Mouse (Mus musculus) liver, embryonic 16.5 days (tissue): ENCODE results near the gene Tle2. TPM values are rescaled to one million over a fixed set of nuclear protein-coding genes. Genes with fewer than 3 reads are reported as not detected.

Experiments
- ATAC-seq: fragments of 200-750 bp; cut with Nextera tagmentation; 2 replicates; pipeline ENCODE4 v1.8.0; 2017; ENCODE audit warnings: low read depth, mild to moderate bottlenecking, moderate number of reproducible peaks, moderate library complexity
- H3K27ac ChIP-seq: fragments of 300-500 bp; sonication (generic); 2 replicates; pipeline ENCODE4 v1.5.1; 2014; ENCODE audit warnings: mild to moderate bottlenecking, low read length
- H3K27me3 ChIP-seq: fragments of 300-500 bp; sonication (generic); 2 replicates; pipeline ENCODE4 v1.6.1; 2014; ENCODE audit warnings: low read depth, low read length, mixed read lengths; ENCODE audit not compliant: control insufficient read depth, insufficient read depth
- H3K36me3 ChIP-seq: fragments of 300-500 bp; sonication (generic); 2 replicates; pipeline ENCODE4 v1.6.1; 2014; ENCODE audit warnings: mild to moderate bottlenecking; ENCODE audit not compliant: control insufficient read depth, insufficient read depth
- H3K4me1 ChIP-seq: fragments of 300-500 bp; sonication (generic); 2 replicates; pipeline ENCODE4 v1.6.1; 2014; ENCODE audit warnings: low read depth, low read length, mixed read lengths; ENCODE audit not compliant: control insufficient read depth
- H3K4me2 ChIP-seq: fragments of 300-500 bp; sonication (generic); 2 replicates; pipeline ENCODE4 v1.6.1; 2014; ENCODE audit warnings: low read depth, low read length, mixed read lengths
- H3K4me3 ChIP-seq: fragments of 300-500 bp; sonication (generic); 2 replicates; pipeline ENCODE4 v1.5.1; 2014; ENCODE audit warnings: low read depth, mild to moderate bottlenecking, low read length
- H3K9ac ChIP-seq: fragments of 300-500 bp; sonication (generic); 2 replicates; pipeline ENCODE4 v1.6.1; 2014; ENCODE audit warnings: low read depth, low read length
- H3K9me3 ChIP-seq: fragments of 300-500 bp; sonication (generic); replicated peaks from 2 replicates; pipeline ENCODE4 v1.6.1; 2016; ENCODE audit warnings: low read length; ENCODE audit not compliant: control insufficient read depth
- WGBS: fragments of 180-500 bp; shearing (Covaris S2); extraction: QIAGEN DNeasy Blood & Tissue Kit; methylation state at CpG from one replicate; pipeline ENCODE4 v1.1.7; 2014; ENCODE audit not compliant: insufficient replicate concordance; 5-methylcytosine and 5-hydroxymethylcytosine counted together
- polyA plus RNA-seq: library from polyadenylated mRNA; unstranded; fragments of >200 nt; fragmentation: Nextera tagmentation; extraction: Ambion mirVana; gene quantifications from 2 replicates; pipeline ENCODE4 v1.2.1, GENCODE M21; 2015

Tle2 gene
- polyA plus RNA-seq, 1 experiment from 2014 or later, result 2.7 TPM

DNA sequence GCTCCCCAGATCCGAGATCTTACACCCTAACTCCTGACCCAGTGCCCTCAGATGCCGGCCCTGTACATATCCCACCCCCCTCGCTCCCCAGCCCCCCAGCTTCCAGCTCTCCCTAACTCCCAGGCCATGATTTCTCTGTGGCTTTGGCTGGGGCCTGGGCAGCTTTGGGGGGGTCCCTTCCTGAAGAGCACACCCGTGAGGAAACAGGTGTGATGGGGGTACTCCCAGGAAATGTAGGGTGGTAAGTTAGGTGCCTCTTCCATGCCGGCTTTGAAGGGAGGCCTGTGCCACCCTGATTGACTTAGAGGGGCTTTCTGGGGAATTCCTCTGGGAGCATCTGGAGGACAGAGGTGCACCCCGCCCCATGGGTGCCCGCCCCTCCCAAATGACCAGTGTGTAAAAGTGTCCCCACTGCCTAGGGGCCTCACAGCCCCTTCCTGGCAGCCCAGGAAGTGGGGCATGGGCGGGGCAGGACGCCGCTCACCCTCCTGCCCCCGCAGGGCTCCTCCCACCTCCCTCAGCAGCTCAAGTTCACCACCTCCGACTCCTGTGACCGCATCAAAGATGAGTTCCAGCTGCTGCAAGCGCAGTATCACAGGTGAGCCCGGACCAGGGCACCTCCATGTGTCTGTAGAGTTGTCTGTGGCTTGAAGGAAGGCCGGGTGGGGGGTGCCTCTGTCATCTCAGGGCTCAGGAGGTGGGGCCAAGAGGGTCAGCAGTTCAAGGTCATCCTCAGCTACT, 13.5 kb upstream of the Tle2 start:
- 3% methylated on average over 16 of the region's 16 CpGs for whole genome bisulfite sequencing
- H3K4me1 ChIP-seq, result peaks cover 47% of the 10 kb centered on the region
- peak; percentile 20 for ATAC-seq

DNA sequence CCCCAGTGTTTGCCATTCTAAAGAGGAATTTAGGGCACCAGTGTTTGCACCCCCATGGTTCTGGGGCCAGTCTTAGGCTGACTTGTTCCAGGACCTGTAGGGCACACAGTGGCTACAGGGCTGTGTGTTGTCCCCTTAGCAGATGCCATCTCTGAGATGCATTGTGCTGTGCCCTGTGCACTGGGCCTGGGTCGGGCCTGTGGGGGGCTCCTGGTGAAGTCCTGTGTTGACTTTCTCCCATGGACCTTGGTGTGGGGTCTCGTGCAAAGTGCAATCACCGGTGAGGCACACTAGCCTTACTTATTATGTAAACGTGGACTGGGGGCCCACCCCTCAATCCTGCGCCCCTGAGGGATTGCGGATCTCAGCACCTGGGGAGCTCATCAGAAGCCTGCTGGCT, 11.9 kb upstream of the Tle2 start:
- no peaks in the 10 kb centered on the region for H3K27me3 ChIP-seq
- no peak overlapping the region for H3K9ac ChIP-seq
- WGBS, result 61% methylated on average over 6 of the region's 6 CpGs
- peaks cover 10% of the 10 kb centered on the region for H3K36me3 ChIP-seq
- ATAC-seq, result no peak
- no peak overlapping the region for H3K4me2 ChIP-seq
- peaks cover 47% of the 10 kb centered on the region for H3K4me1 ChIP-seq
- no peak overlapping the region for H3K27ac ChIP-seq
- H3K4me3 ChIP-seq, result no peak overlapping the region
- no peaks in the 10 kb centered on the region for H3K9me3 ChIP-seq

More for the DNA sequence above, 13.5 kb upstream of the Tle2 start:
- Histone ChIP-seq H3K9ac (peak overlapping the region; percentile 88), H3K36me3 (peaks cover 10% of the 10 kb centered on the region), H3K9me3 (no peaks in the 10 kb centered on the region), H3K4me2 (peak overlapping the region; percentile 80), H3K27ac (peak overlapping the region; percentile 87), H3K4me3 (peak overlapping the region; percentile 79), H3K27me3 (no peaks in the 10 kb centered on the region)

DNA sequence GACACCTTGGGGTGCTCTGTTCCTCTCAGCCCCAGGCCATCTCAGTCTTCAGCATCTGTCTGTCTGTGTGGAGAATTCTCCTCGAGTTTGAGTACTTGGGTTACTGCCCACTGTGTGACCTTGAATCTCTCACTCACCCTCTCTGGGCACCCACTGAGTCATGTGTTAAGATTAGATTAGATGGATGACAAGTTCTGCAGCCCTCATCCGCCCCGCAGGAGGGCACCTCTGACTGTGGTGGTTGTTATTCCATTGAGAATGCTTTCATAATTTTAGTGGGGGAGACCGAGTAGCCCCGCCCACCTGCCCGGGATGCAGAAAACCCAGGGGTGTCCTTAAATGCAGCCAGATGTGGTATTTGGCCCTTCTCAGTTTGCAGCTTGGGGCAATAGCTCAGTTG, 10.9 kb upstream of the Tle2 start:
- H3K4me3 ChIP-seq, result no peak overlapping the region
- no peaks in the 10 kb centered on the region for H3K27me3 ChIP-seq
- H3K9me3 ChIP-seq, result no peaks in the 10 kb centered on the region
- H3K4me1 ChIP-seq, result peaks cover 50% of the 10 kb centered on the region
- H3K4me2 ChIP-seq, result no peak overlapping the region
- WGBS, result 30% methylated on average over 6 of the region's 6 CpGs
- H3K36me3 ChIP-seq, result peaks cover 10% of the 10 kb centered on the region
- no peak overlapping the region for H3K27ac ChIP-seq
- no peak for ATAC-seq
- peak overlapping the region; percentile 46; the same call in 1 of the 2 replicates for H3K9ac ChIP-seq

DNA sequence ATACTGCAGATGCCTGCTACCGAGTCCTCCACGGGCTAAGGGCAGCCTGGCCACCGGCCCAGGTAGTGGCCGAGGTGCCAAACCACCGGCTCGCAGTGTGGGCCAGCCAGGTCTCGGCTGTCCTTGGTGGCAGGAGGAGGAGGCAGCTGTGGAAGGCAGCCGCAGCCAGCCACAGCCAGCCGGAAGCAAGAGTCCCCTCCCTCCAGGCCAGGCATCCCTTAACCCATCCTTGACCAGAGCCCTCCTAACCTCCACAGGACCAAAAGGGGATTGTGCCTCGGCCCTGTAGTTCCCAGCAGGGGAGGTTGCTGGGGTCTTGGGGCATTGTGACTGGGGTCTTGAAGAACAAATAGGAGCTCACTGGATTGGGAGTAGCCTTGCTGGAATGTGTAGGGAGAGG, 10.1 kb upstream of the Tle2 start:
- Histone ChIP-seq H3K9me3 (no peaks in the 10 kb centered on the region), H3K27ac (no peak overlapping the region), H3K9ac (no peak overlapping the region), H3K4me3 (no peak overlapping the region), H3K27me3 (no peaks in the 10 kb centered on the region), H3K4me2 (peak overlapping the region; percentile 31; the same call in 1 of the 2 replicates), H3K4me1 (peaks cover 51% of the 10 kb centered on the region), H3K36me3 (peaks cover 10% of the 10 kb centered on the region)
- 32% methylated on average over 10 of the region's 10 CpGs for WGBS
- no peak for ATAC-seq

DNA sequence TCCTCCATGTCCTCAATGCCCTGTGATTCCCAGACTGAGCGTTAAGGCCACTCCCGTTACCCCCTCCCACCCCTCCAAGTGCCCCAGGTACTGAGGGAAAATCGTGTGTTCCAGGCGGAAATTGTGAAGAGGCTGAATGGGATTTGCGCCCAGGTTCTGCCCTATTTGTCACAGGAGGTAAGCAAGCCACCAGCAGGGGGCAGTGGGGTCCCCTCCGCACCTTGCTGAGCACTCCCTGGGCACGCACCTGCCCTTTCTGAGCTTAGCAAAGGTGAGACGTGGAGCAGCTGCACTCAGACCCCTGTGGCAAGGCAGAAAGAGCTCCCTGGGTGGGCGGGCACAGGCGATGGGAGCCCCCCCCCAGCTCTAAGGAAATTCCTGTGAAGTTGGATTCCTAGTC, 9.6 kb upstream of the Tle2 start:
- Histone ChIP-seq H3K4me3 (no peak overlapping the region), H3K4me2 (no peak overlapping the region), H3K4me1 (peaks cover 55% of the 10 kb centered on the region), H3K9ac (no peak overlapping the region), H3K36me3 (peaks cover 10% of the 10 kb centered on the region), H3K27me3 (no peaks in the 10 kb centered on the region), H3K9me3 (no peaks in the 10 kb centered on the region), H3K27ac (no peak overlapping the region)
- WGBS, result 53% methylated on average over 10 of the region's 10 CpGs
- no peak for ATAC-seq

DNA sequence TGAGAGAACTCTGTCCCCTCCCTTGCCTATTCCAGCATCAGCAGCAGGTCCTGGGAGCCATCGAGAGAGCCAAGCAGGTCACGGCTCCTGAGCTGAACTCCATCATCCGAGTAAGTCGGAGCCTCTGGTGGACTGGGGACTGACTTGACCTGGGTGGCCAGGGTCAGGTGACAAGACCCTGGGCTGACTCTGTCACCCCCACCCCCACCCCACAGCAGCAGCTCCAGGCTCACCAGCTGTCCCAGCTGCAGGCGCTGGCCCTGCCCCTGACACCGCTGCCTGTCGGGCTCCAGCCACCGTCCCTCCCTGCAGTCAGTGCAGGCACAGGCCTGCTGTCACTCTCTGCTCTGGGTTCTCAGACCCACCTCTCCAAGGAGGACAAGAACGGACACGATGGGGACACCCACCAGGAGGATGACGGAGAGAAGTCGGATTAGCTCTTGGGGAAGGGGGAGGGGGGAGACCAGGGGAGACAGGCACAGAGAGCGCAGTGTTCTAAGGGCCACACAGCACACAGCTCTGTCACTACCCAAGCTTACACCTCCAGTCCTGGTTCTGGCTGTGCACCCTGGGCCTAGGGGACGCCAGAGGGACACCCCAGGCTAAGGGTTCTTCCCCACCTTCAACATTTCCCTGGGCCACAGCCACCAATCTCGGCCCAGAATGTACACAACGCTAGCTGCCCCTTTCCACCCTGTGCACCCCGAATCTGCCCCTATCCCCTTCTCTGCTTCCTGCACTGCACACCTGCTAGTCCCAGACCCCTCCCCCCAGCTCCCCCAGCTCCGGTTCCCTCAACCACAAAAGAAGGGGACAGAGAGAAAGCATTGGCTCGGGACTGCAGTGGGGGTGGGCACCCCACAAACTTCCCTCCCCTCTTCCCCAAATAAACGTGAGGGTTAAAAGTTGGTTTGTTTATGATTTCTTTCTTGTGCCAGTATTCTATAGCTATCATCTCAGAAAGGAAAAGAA, 8.8 kb upstream of the Tle2 start:
- Histone ChIP-seq H3K27ac (no peak overlapping the region), H3K9ac (no peak overlapping the region), H3K4me1 (peaks cover 57% of the 10 kb centered on the region), H3K4me3 (no peak overlapping the region), H3K27me3 (no peaks in the 10 kb centered on the region), H3K36me3 (peaks cover 10% of the 10 kb centered on the region), H3K9me3 (no peaks in the 10 kb centered on the region), H3K4me2 (no peak overlapping the region)
- no peak for ATAC-seq
- 62% methylated on average over 20 of the region's 20 CpGs for WGBS

DNA sequence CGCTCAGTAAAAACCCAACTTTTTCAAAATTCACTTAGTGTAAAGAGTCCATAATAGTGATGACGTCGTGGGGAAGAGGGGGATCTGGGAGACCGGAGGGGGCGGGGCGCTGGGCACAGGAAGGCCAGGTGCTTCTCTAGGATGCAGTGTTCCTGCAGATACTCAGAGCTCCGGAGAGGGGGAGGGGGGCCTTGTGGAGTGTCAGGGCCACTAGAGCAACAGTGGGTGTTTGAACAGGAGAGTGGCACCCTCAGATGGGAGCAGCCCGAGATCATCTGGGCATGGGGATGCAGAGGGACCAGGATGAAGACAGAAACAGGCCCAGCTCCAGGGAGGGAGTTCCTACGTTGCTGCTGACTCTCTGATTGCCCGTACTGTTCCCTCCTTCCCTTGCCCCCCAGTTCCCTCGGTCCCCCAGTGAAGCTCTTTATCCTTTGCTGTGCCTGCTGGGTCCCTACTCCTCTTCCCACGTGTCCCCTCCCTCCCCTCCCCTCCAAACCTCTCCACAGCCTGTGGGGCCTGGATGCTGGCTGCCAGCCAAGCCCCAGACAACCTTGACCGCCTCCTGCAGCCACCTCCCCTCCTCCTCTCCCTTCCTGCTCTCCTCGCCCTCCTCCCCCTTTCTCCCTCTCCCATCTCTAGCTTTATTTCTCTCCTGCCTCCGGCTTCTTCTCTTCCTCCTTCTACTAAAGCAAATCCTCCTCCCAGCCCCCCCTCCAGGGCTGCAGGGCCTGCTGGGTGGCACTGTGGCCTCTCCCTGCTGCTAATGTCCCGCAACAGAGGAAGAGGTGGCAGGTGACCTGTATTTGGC, 5.8 kb upstream of the Tle2 start:
- WGBS, result 20% methylated on average over 16 of the region's 16 CpGs
- H3K27ac ChIP-seq, result peak overlapping the region; percentile 37; the same call in 1 of the 2 replicates
- H3K9me3 ChIP-seq, result no peaks in the 10 kb centered on the region
- no peak overlapping the region for H3K4me2 ChIP-seq
- ATAC-seq, result no peak
- peaks cover 53% of the 10 kb centered on the region for H3K4me1 ChIP-seq
- no peak overlapping the region for H3K4me3 ChIP-seq
- peaks cover 10% of the 10 kb centered on the region for H3K36me3 ChIP-seq
- no peak overlapping the region for H3K9ac ChIP-seq
- H3K27me3 ChIP-seq, result peaks cover 4% of the 10 kb centered on the region; the same call in 1 of the 2 replicates

DNA sequence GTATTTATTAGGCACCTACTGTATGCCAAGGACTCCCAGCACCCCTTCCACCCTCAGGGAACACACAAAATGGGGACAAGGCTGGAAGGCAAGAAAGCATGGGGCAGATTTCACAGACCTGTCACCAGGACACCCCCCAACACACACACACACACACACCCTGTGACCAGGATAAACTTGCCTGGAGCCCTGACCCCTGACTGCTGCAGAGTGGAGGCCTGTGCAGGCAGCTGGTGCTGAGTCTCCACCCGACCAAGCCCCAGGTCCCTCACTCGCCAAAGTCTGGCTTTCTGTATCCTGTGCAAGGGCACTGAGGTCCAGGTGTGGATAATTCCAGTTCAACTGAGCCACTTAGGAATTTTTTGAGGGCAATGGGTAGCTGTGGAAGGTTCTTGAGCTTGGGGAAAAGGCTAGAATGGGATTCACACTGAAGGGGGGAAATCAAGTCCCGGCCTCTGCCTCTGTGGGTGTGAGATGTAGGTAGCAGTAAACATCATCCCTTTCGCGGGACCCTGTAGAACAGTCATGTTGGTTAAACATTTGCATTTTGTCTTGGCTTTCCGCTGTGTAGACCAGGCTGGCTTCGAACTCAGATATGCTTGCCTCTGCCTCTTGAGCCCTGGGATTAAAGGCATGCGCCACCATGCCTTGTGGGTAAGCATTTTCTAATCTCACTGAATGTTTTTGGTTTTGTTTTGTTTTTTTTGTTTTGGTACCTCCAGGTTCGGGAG, 4.7 kb upstream of the Tle2 start:
- no peak overlapping the region for H3K27ac ChIP-seq
- peaks cover 11% of the 10 kb centered on the region for H3K27me3 ChIP-seq
- H3K9me3 ChIP-seq, result no peaks in the 10 kb centered on the region
- H3K36me3 ChIP-seq, result peaks cover 10% of the 10 kb centered on the region
- 62% methylated on average over 9 of the region's 9 CpGs for whole genome bisulfite sequencing
- peaks cover 49% of the 10 kb centered on the region for H3K4me1 ChIP-seq
- no peak overlapping the region for H3K9ac ChIP-seq
- H3K4me3 ChIP-seq, result no peak overlapping the region
- no peak overlapping the region for H3K4me2 ChIP-seq
- ATAC-seq, result no peak
